ENCODE assay signal across 10 mouse cellular contexts in the genomic region with DNA sequence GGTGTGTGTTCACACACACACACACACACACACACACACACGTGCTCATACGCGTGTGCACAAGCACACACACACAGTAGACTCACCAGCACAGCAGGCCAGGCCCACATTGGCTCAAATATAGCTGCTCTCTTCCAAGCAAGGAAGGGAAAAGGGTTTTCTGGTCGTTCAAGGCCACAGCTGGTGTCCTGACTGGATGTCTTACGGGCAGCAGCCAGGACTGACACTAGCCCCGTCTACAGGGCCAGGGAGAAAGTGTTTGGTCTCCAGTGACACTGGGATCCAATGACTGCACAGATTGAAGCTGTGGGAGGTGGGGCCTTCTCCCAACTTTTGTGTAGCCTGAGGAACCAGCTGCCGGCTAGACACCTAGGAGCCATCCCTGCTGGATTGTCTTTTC. TPM values are rescaled to one million over a fixed set of nuclear protein-coding genes. Genes with fewer than 3 reads are reported as not detected.
DNase-seq lines count a peak whose midpoint lies in the region.
"Had no signal": no experiment of that assay in that cellular context is flagged by ENCODE, and none has a peak within 500 bp of the region (broad histone marks: within the 10 kb centered on the region; RNA-seq: fewer than 3 reads in every experiment).

No protein-coding gene starts in this region.

- DNase-seq in cerebellum, postnatal 10 days = peak; percentile 71 to 78
- no peak for DNase-seq in cerebellum, adult 9-10 months
- DNase-seq in lung, postnatal 10 days = peak; percentile 70
- no peak for DNase-seq in lung, postnatal 14 days
- DNase-seq in gastrocnemius, adult 8-10 months (ENCODE audit: low spot score in 2 of 2) = peak; percentile 47 to 58
- peak; percentile 56 for DNase-seq in heart, postnatal 25 days (ENCODE audit: low spot score)
- DNase-seq in left cerebral cortex, postnatal 36 days (ENCODE audit: low spot score in 2 of 2) = no peak
- DNase-seq in right cerebral cortex, postnatal 10 days (ENCODE audit: low spot score in 2 of 2) = no peak
- DNase-seq: cerebellum, adult 11 months; liver, embryonic 13.5 days had no signal

- intact Hi-C loops in heart, postnatal 25 days (cut with DNase I) = loop anchor here (5.0 kb wide), 1 partner anchor 41 kb away; no protein-coding TSS in a partner anchor
- intact Hi-C loops in left cerebral cortex, postnatal 36 days (cut with DNase I) = no loop called here

RNA-seq across cellular contexts. Expression of a gene that starts 52.7 kb away (rescaled TPM):
- 1 to 10 TPM; 1.8 to 2.7 (median 2.1) TPM for total RNA-seq in gastrocnemius, adult 8-10 months (2022)
- 10 to 100 TPM; 21.0 to 25.0 TPM for total RNA-seq in heart, postnatal 25 days (2021)
- total RNA-seq in left cerebral cortex, postnatal 36 days (2021) = 10 to 100 TPM; 37.8 to 42.0 TPM

Comparison
In these comparisons a context has a peak if more than half of its experiments do, and no peak if none do; other contexts are left out.
1. DNase-seq: peak in cerebellum, postnatal 10 days (2 of 2), lung, postnatal 10 days (single experiment), gastrocnemius, adult 8-10 months (2 of 2) and heart, postnatal 25 days (single experiment); none in cerebellum, adult 9-10 months (single experiment), lung, postnatal 14 days (single experiment), left cerebral cortex, postnatal 36 days (0 of 2) and right cerebral cortex, postnatal 10 days (0 of 2).
2. RNA of a gene that starts 52.7 kb away (total RNA-seq): 37.8 to 42.0 TPM in left cerebral cortex, postnatal 36 days and 21.0 to 25.0 TPM in heart, postnatal 25 days; 1.8 to 2.7 TPM in gastrocnemius, adult 8-10 months; every median in the first group is over 4 times any median in the second.